Comparison of ENCODE assay signal across 9 mouse cellular contexts in genomic region chr13:45486598-45486997, GRCm38 (mm10). TPM values are rescaled to one million over a fixed set of nuclear protein-coding genes. Genes with fewer than 3 reads are reported as not detected.
DNase-seq lines count a peak whose midpoint lies in the region; ATAC-seq lines count a peak whose summit lies in the region.
"Had no signal": no experiment of that assay in that cellular context is flagged by ENCODE, and none has a peak within 500 bp of the region (broad histone marks: within the 10 kb centered on the region; RNA-seq: fewer than 3 reads in every experiment).

No protein-coding gene starts in this region.

- no peaks in the 10 kb centered on the region for H3K27me3 ChIP-seq in hindbrain, embryonic 14.5 days (ENCODE audit: control insufficient read depth, insufficient read depth, low read length)
- H3K27me3 ChIP-seq in hindbrain, embryonic 12.5 days, result no peaks in the 10 kb centered on the region
- H3K27me3 ChIP-seq in heart, embryonic 13.5 days (replicated peaks), result no peaks in the 10 kb centered on the region
- H3K27me3 ChIP-seq: CH12.LX had no signal

- no peak overlapping the region for H3K9ac ChIP-seq in hindbrain, embryonic 14.5 days
- H3K9ac ChIP-seq in hindbrain, embryonic 12.5 days, result no peak overlapping the region
- no peak overlapping the region for H3K9ac ChIP-seq in heart, embryonic 13.5 days

- DNase-seq in hindbrain, embryonic 14.5 days (ENCODE audit: low spot score), result peak; percentile 50
- peak; percentile 91 for DNase-seq in adrenal gland, adult 2 months
- DNase-seq in lung, adult 18-20 months, result peak; percentile 74 to 79
- DNase-seq in layer of hippocampus, adult 9-10 months (ENCODE audit: low spot score), result no peak
- no peak for DNase-seq in left cerebral cortex, postnatal 25 days (ENCODE audit: low spot score in 2 of 2)
- no peak for DNase-seq in c-Kit-positive CD71-positive TER-119-positive erythroid progenitor cells, embryonic 14.5 days (ENCODE audit: low spot score)

- no peak overlapping the region for H3K4me2 ChIP-seq in hindbrain, embryonic 14.5 days (replicated peaks)
- H3K4me2 ChIP-seq in hindbrain, embryonic 12.5 days (replicated peaks), result no peak overlapping the region
- H3K4me2 ChIP-seq in heart, embryonic 13.5 days, result no peak overlapping the region

- no peak overlapping the region for H3K4me3 ChIP-seq in hindbrain, embryonic 14.5 days (replicated peaks; ENCODE audit: low read length)
- H3K4me3 ChIP-seq in hindbrain, embryonic 12.5 days, result no peak overlapping the region
- H3K4me3 ChIP-seq in heart, embryonic 13.5 days, result no peak overlapping the region

- H3K4me1 ChIP-seq in hindbrain, embryonic 14.5 days (replicated peaks; ENCODE audit: control insufficient read depth, insufficient read depth, low read length), result no peaks in the 10 kb centered on the region
- no peaks in the 10 kb centered on the region for H3K4me1 ChIP-seq in hindbrain, embryonic 12.5 days
- peaks cover 20% of the 10 kb centered on the region for H3K4me1 ChIP-seq in heart, embryonic 13.5 days

- 66% methylated on average over 2 of the region's 2 CpGs for WGBS in hindbrain, embryonic 14.5 days
- WGBS in hindbrain, embryonic 12.5 days, result 67% methylated on average over 2 of the region's 2 CpGs
- 24% methylated on average over 2 of the region's 2 CpGs for WGBS in heart, embryonic 13.5 days

- no peaks in the 10 kb centered on the region for H3K36me3 ChIP-seq in hindbrain, embryonic 14.5 days (replicated peaks; ENCODE audit: control insufficient read depth, insufficient read depth)
- no peaks in the 10 kb centered on the region for H3K36me3 ChIP-seq in hindbrain, embryonic 12.5 days
- no peaks in the 10 kb centered on the region for H3K36me3 ChIP-seq in heart, embryonic 13.5 days

- intact Hi-C loops in left cerebral cortex, postnatal 25 days (cut with DNase I), result no loop called here

- no peak for ATAC-seq in hindbrain, embryonic 14.5 days (ENCODE audit: low FRiP score)
- no peak for ATAC-seq in hindbrain, embryonic 12.5 days (ENCODE audit: low FRiP score)
- peak; percentile 63; the same call in 1 of the 2 replicates for ATAC-seq in heart, embryonic 13.5 days (ENCODE audit: extremely low read depth, insufficient number of reproducible peaks, low FRiP score, low TSS enrichment)

- H3K27ac ChIP-seq in hindbrain, embryonic 14.5 days, result no peak overlapping the region
- no peak overlapping the region for H3K27ac ChIP-seq in hindbrain, embryonic 12.5 days
- peak overlapping the region; percentile 76 for H3K27ac ChIP-seq in heart, embryonic 13.5 days (replicated peaks)

- 0 out of 2 replicates have a peak, but pooled peaks cover 3% of the 10 kb centered on the region for H3K9me3 ChIP-seq in hindbrain, embryonic 14.5 days (ENCODE audit: control insufficient read depth, low read length)
- no peaks in the 10 kb centered on the region for H3K9me3 ChIP-seq in hindbrain, embryonic 12.5 days (replicated peaks)
- H3K9me3 ChIP-seq in heart, embryonic 13.5 days, result no peaks in the 10 kb centered on the region; the same call in 1 of the 2 replicates

RNA-seq across cellular contexts. Expression of gene Gmpr, which starts 20.6 kb away (rescaled TPM):
- polyA plus RNA-seq in hindbrain, embryonic 14.5 days (2014; fragmentation: Nextera tagmentation; extraction: Ambion mirVana), result 35.5 and 39.5 TPM in 2 replicates
- polyA plus RNA-seq in hindbrain, embryonic 12.5 days (2016; fragmentation: Nextera tagmentation; extraction: Ambion mirVana), result 19.3 and 20.8 TPM in 2 replicates
- 100 to 1,000 TPM in 1 of 2 experiments, 10 to 100 TPM in 1; 57.8 to 114 TPM for total RNA-seq in adrenal gland, adult 2 months (2021)
- 22.8 and 34.2 TPM in 2 replicates for polyA plus RNA-seq in adrenal gland, adult 2 months (2012; rRNA removed)
- polyA plus RNA-seq in heart, embryonic 13.5 days (2015; fragmentation: Nextera tagmentation; extraction: Ambion mirVana), result 179 and 199 TPM in 2 replicates
- 10 to 100 TPM; 41.8 to 47.4 TPM for total RNA-seq in left cerebral cortex, postnatal 25 days (2021)

Comparison
In these comparisons a context has a peak if more than half of its experiments do, and no peak if none do; other contexts are left out.
1. DNase-seq: peak in hindbrain, embryonic 14.5 days (single experiment), adrenal gland, adult 2 months (single experiment) and lung, adult 18-20 months (2 of 2); none in layer of hippocampus, adult 9-10 months (single experiment), left cerebral cortex, postnatal 25 days (0 of 2) and c-Kit-positive CD71-positive TER-119-positive erythroid progenitor cells, embryonic 14.5 days (single experiment).